Mouse (Mus musculus): ENCODE results near the gene Bcl2l14.

Gene Bcl2l14

DNA sequence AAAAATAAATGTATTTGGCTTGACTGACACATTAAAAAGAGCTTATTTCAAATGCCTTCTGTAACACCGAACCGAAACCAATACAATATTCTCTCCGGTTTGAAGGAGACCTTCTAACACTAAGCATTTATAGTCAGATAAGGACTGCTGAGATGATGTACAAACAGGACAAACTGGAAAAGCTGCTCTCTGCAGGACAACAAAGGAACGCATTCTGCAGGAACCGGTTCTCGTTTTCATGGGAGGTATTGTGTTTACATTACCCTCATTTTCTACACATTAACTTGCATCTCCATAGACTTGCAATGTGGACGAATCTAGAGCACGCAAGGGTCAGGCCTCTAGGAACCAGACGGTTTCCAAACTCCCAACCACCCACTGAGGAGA, 7.6 kb downstream of the Bcl2l14 start:
- no peak for DNase-seq (ENCODE audit: low spot score)

DNA sequence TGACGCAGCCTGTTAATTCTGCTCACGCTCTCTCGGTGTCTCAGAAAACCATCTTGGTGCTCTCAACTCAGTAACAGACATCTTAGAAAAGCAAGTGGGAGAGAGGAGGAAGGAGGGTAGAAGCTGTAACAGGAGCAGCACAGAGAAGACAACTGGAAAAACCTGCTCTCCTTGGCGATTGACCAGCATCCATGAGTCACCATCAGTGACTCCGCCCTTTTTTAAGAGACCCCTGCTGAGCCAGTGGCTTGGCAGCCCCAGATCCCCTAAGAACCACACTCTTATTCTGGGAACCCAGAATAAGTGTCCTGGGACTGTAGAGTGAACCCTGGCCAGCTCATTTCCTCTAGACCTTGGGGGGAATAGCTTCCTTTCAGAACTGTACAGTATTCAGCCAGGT, 11.1 kb downstream of the Bcl2l14 start:
- DNase-seq (ENCODE audit: low spot score) = no peak

DNA sequence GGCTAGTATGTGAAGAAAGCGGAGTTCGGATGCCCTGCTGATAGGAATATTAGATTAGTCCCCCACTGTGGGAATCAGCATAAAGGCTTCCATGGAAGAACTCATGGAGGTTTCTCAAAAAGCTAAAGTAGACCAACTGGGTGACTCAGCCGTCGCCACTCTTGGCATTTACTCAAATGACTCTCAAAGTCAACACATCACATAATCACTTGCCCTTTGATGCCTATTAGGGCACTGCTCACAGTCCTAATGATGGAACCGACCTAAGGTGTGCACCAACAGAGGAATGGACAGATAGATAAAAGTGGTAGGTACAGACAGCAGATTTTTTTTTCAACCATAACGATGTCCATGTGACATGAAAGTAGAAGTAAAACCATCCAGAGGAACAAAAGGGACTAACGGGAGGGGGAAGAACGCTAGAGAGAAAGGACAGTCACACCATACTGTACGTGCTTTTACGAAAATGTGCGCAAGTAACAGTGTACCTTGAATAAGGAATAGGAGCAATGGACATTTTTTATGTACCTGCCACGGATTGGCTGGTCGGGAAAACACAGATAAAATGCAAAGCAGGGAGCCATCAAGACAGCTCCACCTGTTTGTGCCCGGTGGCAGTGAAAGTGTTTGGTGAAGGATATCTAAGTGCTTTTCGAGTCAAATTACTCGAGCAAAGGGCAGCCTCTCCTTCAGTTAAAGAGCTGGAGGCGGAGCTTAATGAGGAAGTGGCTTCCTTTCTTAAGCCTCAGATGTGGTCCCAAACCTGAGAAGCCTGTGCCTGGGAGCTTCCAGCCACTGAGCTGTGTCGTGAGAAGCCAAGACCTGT, 17.8 kb downstream of the Bcl2l14 start:
- DNase-seq (ENCODE audit: low spot score) = no peak

DNA sequence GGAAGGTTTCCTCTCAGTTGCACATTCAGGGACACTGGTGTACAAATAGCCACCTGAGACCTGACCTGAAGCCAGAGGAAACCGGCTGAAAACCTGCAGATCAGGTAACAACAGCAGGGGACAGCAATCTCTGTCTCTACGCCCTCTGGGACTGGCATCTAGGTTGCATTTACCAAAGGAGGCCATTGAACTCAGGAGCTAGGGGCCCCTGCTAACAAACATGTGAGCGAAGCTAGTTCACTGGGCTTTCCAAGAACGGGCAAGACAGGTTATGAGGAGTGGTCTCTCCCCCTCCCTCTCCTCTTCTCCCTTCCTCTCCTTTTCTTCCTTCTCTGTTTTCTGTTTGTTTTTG, 18.4 kb downstream of the Bcl2l14 start:
- DNase-seq (ENCODE audit: low spot score) = no peak

DNA sequence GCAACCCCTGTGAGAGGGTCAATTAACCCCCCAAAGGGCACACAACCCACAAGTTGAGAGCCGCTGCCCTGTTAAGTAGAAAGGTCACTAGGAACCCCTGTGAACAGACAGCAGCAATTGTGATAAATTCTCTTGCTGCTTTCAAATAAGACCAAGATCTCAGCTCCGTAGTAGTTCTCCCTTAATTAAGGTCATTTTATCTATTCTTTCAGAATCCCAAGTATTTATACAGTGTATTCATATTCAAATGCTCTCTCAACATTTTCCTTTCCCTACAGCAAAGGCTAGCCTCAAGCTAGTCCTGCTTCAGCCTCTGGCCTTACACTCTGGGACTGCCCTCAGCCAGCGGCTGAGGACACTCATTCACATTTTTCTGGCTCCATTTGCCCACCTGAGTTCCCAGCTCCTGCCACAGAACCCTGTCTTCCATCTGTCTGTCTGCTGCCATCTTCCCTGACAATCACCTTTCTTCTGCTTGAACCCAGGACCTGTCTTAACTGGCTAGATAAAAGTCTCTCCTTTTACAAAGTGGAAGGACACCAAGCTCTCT, 20.5 kb downstream of the Bcl2l14 start:
- no peak for DNase-seq (ENCODE audit: low spot score)

DNA sequence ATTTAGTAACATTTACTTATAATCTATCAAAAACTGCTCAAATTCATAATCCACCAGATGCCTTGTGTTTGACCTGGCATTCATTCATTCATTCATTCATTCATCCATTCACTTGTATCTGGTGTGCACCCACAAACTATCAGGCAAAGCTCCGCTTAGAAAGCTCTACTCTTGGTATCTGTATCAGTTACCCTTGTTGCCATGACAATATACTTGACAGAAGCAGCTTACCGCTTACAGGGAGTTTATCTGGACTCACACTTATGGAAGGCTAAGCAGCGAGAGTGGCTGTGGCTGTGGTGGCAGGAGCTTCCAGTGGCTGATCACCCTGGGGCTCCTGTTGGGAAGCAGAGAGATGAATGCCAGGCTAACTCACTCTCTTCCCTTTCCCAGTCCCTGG, 21.8 kb downstream of the Bcl2l14 start:
- no peak for DNase-seq (ENCODE audit: low spot score)

DNA sequence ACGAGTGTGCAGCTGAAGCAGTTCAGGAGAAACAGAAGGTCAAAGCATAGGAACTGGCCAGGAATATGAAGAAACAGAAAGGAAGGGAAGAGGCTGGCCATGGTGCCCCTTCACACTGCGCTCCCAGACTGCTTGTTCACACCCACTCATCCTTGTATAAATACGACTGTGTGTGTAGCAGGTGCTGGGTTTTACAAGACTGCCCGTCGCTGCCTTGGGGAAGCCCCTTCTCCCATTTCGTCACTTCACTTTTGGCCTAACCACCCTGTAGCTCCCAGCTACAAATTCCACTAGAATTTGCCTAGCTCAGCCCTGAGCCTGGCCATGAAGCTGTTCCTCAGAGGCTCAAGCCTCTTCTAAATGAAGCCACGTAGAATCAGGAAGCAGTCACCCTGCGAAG, 24.3 kb downstream of the Bcl2l14 start:
- no peak for DNase-seq (ENCODE audit: low spot score)

DNA sequence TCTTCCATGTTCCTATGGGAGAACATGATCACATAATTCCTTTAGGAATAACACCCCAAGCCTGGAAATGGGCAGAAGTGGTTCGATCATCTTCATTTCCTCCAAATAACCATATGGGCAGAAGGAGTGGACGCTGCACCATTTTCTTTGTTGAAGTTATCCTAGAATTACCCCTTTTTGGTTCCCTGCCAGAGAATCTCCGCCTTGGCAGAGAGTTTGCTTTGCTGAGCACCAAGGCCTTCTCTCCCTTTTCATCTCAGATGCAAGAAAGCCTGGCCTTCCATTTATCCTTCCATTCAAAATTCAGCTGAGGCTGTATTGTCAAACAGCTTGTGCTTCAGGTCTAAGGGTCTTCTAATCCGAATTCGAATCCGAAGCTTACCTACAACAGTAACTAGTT, 25.8 kb downstream of the Bcl2l14 start:
- DNase-seq (ENCODE audit: low spot score) = no peak

DNA sequence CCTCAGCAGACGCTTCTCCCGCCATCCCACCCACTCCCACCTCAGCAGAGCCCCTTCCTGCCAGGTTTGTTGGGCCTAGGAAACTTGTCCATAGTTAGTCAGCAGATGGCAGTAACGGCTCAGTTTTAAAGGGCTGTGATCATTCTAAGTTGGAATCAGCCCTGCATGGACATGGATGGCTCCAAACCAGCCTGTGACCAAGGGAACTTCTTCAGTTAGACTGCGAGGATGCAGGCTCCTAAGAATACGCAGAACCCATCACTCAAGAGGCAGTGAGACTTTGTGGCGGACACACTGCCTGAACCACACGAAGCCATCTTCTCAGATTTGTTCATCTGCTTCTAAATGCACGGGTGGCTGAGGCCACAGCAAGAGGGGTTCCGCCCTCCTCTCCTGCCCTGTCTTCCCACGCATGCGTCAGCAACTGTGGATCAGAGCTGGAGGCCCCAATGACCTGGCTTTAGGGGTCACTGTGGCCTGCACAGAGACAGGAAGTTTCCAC, 29.1 kb downstream of the Bcl2l14 start:
- DNase-seq (ENCODE audit: low spot score) = no peak

DNA sequence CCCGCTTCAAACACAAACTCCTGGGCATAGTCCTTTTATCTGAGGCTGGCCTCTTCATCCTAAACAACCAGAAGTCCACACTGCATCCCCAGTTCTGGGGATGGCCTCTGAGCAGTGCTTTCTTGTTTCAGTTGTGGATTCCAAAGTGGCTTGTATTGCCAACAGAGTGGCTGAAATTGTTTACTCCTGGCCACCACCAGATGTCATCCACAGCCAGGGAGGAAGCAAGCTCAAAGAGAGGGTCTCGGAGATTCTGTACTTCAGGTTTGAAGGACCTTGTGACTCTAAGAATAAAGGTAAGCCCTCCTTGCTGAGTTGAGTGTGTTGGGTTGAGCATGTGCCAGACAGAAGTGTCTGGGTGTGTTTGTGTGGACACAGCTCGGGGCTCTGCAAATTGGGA, 31.0 kb downstream of the Bcl2l14 start:
- no peak for DNase-seq (ENCODE audit: low spot score)

DNA sequence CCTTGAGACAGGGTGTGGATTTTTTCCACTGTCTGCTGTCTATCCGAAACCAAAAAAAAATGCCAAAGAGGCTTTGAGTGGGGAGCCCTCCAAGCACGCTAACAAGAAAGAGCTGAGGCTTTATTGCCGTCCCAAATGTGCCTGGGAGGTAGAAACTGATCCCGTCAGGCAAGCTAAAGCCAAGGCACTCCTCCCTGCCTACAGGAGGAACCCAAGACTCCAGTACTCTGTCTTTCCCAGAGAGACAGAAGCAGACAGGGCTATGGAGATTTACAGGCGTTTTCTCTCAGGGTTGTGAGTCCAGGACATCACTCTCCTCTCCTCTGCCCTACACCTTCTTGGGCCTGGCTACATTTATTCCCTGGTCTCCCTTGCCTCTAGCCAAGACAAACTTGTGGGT, 32.3 kb downstream of the Bcl2l14 start:
- no peak for DNase-seq (ENCODE audit: low spot score)

DNA sequence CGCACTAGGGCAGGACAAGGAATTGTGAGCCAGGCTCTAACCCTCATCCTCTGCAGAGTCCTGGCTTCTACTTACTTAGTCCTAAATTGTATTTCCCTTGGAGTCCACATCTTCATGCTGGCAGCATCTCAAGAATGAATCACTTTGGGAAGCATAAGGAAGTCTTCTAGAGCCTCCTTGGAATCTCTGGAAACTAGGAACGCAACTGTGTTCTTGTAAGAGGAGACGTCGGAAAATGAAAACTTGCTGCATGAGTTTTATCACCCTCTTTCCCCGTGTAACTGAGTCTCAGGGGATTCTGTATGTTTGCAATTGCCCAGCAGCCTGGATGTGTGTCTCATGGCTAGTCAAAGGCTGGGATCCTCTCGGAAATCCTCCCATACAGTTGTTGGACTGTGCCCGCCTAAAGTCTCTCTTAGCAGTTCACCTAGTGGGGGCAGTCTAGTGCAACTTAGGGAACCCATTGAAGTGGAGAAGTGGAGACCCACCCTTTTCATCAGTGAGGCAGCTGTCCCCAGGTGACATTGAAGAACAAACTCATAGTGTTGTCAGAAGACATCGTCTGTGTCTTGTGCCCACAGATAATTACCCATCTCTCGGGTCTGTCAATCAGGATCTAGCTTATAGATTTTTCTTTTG, 34.2 kb downstream of the Bcl2l14 start:
- no peak for DNase-seq (ENCODE audit: low spot score)

DNA sequence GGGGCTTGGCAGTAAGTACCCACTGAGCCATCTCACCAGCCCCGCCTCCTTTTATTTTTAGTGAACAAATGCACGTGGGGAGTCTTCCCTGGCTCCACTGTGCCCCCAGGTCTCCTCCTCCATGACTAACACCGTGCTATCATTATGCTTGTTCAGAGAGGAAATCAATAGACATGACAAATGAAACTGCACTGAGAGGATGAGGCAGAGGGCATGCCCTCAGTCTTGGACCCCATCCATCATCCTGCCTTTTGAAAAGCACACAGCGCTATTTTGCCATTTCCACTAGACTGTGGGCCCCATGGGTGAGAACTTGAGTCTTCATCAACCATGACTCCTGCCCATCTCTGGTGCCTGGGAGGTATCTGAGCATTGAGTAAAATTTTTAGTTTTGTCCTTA, 35.5 kb downstream of the Bcl2l14 start:
- no peak for DNase-seq (ENCODE audit: low spot score)

DNA sequence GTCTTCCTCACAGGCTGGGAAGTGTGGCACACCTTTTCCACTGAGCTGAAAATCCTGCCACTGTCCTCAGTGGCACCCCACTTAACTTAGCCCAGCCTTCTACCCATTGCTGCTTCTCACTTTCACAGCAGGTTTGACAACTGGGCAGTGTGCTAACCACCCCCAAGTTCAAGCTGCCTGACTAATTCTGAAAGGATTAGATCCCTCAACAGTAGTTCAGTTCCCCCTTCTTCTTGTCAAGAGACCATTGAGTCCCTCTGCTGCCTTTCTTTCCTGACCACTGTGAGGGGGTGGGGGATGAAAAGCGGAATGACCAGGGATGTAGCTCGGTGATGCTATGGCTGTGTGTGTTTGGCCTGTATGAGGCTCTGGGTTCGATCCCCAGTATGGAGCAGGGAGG, 37.2 kb downstream of the Bcl2l14 start:
- no peak for DNase-seq (ENCODE audit: low spot score)

DNA sequence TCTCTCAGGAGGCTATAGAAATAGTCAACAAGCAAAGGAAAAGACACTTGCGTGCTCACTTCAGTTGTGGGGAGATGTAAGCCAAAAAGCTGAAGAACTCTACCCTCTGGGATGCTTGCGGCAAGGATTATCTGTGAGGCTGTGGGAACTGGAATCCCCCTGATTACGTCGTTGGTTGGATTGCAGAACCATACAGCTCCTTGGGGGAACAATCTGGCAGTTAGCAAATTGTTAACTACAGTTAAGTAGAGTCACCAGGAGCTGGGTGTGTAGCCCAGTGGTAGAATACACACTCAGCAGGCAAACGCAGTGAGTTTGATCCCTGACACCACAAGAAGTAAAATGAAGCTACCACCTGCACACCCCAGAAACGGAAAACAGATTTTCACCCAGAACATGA, 37.9 kb downstream of the Bcl2l14 start:
- DNase-seq (ENCODE audit: low spot score) = no peak

DNA sequence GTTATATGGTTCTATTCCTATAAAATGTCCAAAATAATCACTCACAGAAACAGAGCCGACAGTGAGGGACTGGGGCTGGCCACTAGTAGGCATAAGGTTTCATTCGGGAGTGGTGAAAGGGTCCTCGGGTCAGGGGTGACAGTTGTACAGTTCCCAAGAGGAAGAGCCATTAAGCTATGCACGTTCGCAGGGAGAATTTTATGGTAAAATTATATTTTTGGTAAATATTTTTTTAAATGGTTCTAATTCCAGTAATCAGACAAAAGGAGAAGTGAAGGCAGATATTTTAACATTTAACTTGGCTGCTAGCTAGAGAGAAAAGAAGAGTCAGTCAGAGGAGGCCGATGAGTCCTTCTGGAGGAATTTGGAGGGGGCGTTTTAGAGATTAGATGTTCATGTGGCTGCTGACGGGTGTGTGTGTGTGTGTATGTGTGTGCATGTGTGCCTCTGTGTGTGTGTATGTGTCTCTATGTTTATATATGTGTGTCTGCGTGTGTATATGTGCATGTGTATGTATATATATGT, 38.8 kb downstream of the Bcl2l14 start:
- no peak for DNase-seq (ENCODE audit: low spot score)

DNA sequence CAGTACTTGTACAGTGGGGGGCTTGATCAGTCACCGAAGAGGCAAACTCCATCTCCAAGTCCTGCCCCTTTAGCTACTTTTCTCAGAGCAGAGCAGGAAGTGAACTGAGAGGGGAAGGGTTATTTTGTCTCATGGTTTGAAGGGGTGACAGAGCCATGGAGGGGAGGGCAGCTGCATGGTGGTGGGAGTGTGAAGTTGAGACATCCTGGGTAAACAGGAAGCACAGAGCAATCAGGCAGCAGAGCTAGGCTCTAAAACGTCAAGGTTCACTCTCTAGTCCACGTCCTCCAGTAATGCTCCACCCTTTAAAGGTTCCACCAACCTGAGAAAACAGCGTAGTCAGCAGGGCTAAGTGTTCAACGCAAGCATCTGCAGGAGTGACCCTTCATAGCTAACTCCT, 40.8 kb downstream of the Bcl2l14 start:
- DNase-seq (ENCODE audit: low spot score) = no peak

DNA sequence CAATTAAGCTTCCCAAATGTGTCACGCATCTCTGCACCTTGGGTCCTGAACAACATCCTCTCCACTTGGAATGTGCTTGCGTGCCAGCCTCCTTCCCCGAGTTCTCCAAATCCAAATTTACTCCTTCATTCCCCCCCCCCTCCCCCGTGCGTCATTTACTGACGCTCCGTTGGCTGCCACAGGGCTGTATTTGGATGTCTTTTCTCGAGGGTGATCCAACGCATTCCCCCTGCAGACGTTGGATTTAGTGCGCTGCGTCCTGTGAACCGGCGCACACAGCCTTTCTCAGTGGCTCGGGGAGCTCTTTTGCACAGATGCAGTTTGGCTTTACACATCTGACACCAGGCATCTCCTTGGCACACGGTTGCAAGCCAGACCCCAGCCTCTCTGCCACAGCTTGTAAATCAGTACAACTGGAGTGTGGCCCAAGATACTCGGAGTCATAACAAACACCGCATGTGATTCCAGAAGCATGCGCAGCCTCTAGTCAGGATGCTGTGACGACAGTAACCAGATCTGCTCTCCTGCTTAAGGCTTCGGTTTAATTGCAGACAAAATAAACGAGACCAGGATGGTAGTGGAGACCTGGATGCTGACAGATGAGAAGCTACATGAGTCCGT, 43.4 kb downstream of the Bcl2l14 start:
- no peak for DNase-seq (ENCODE audit: low spot score)

DNA sequence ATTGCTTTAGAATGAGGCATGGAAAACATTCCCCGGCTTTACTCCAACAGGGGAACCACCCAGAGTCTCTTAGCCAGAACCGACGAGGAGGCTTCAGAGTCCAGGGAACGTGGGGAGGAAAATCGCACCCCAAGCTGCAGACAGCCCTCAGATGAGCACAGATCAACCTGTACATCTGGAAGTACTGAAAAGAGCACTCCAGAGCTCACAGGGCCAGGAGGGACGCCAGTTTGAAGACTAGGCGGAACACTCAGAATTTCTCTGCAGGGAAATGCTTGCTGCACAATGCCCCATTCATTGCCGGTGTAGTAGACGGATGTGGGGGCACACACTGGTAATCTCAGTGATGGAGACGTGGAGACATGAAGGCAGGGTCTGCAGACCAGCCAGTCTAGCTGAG, 43.9 kb downstream of the Bcl2l14 start:
- DNase-seq (ENCODE audit: low spot score) = no peak

DNA sequence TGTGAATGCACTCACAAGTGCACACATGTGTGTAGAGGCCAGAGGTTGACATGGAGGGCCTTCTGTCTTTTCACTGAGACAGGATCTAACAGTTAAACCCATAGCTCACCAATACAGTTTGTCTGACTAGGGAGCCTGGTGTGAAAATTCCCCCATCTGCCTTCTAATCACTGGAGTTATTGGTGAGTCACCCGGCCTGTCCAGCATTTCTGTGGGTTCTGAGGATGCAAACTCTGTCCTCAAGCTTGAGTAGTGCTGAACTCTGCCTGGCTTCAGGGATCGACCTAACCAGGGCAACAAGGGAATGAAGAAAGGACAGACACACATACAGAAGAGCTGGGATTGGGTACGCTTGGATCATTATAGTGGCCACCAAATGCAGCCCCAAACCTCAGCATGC, 45.6 kb downstream of the Bcl2l14 start:
- DNase-seq (ENCODE audit: low spot score) = no peak

DNA sequence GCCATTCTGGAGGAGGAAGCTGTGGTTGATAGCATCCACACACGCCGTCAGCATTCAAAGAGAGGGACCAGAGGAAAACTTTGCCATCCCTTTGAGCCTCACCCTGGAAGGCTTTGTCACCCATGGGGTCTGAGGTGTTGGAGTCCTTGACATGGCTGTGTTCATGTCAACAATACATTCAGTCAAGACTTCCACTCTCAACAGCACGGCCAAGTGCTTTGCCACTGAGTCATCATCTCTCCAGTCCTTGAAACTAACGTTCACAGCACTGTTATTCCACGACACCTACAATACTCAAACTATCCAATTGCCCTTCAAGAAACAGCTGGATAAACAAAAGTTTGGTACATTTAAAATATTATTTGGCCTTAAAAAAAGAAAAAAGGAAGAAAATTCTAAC, 46.1 kb downstream of the Bcl2l14 start:
- DNase-seq (ENCODE audit: low spot score) = no peak

DNA sequence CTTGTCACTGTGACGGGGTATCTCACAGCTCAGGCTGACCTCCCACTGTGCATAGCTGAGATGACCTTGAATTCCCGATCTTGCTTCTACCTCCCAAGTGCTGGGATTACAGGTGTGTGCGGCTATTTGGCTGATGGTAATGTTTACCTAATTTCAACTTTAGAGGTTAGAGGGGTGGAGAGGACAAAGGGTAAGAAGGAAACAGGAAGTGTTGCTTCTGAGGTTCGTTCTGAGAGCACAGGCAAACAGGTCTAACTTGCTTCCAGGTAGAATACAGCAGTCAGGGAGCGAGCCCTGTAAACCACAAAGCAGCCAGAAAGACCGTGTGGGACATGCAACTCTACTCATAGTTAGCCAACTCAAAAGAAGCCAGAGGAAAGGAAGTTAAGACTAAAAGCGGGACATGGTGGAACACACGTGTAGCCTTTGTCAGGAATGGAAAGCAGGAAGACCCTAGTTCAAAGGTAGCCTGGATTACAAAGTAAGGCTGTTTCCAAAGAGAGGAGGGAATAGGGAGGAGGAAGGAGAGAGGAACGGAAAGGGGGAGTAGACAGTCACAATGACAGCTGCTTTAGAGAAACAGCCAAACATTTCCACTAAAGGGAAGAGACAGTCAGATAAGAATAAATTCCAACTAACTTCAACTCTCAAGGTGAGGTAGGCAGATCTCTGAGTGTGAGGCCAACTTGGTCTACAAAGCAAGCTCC, 47.2 kb downstream of the Bcl2l14 start:
- DNase-seq (ENCODE audit: low spot score) = no peak

Measured in spleen, adult 12 weeks (tissue).